Mouse (Mus musculus): ENCODE measurements at regions not wholly inside any gene's neighbourhood (a gene's known extent, or its start where the extent isn't known, plus 50 kb on each side); places are given as distances from the start of the nearest gene placed in this dataset.

- in situ Hi-C loops (cut with MseI, MboI) = loop anchor here in 1 of 2 experiments (5.0 kb wide), 1 partner anchor 248 kb away; no protein-coding TSS in a partner anchor
Observed at GRCm38 (mm10) chr7:68579666-68580065, 169.4 kb downstream of the Arrdc4 start.

GRCm38 (mm10) chr7:68579216-68579615 lies 169.8 kb downstream of the Arrdc4 start:
- in situ Hi-C loops (cut with MseI, MboI) = no loop called here

DNA sequence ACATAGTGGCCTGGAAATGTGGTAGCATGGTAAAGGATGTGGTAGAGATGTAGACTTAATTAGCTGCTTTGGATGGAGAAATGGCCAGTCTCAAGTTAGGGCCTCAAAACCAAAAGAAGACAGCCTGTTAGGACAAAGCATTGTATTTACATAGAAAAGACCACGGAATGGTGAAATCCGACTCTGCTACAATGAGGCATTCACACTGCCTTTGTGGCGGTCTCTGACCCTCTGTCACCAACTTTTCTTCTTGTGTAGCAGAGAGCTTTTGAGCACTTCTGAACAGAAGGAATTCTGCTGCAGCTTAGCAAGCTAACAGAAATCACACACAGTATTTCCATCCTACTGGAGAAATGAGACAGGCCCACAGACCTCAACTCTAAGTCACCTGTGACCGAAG lies 177.7 kb downstream of the Arrdc4 start:
- in situ Hi-C loops (cut with MseI, MboI) = loop anchor here in 1 of 2 experiments (5.0 kb wide), 1 partner anchor 261 kb away; no protein-coding TSS in a partner anchor

DNA sequence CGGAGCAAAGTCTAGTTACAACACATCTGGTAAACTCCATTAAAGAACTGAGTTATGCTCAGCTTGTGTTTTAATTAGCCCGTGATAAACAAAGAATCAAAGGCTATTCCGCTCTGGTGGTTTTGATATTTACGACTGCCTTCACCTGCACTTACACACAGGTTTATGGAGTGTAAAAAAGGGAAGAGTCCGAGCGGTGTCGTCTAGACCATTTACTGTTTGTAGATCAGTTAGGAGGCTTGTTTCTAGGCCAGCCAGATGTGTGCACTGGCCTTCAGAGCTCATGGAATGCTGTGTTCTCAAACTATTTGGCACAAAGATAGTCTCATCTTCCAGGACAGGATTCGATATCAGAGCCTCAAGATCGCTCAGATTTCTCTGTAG lies 180.9 kb downstream of the Arrdc4 start:
- in situ Hi-C loops (cut with MseI, MboI) = no loop called here

DNA sequence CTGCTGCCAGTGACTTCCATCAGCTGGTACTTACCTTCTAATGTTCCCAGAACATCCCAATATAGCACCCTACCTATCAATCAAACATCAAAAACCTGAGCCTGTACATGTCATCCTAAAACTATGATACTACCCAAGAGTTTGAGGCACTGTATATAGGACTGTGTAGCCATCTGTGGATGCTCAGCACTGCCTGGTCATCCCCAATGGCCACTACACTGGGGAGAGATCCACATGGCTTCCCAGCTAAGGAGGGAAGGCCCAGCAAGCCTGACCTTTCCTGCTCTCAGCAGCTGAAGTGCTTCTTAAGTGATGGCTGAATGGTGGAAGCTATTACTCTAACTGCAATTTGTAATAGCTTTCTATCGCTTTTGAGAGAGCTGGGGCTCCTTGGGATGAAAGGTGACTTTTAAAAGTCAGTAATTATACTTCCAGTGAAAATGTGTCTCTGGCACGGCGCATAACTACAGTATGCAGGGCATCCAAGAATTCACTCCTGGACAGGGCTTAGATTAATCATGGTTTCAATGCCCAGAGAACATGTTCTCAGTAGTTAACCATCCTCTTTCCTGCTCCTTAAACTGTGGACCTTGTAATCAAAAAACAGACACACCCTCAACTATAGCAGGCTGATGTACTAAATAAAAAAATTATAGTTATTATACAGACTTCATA lies 181.5 kb downstream of the Arrdc4 start:
- in situ Hi-C loops (cut with MseI, MboI) = no loop called here

GRCm38 (mm10) chr7:68559440-68560343 lies 189.3 kb downstream of the Arrdc4 start:
- in situ Hi-C loops (cut with MseI, MboI) = no loop called here

GRCm38 (mm10) chr7:68550330-68550729 lies 198.7 kb downstream of the Arrdc4 start:
- in situ Hi-C loops (cut with MseI, MboI) = no loop called here

- in situ Hi-C loops (cut with MseI, MboI) = no loop called here
Observed at GRCm38 (mm10) chr7:68548176-68548575, 200.9 kb downstream of the Arrdc4 start.

DNA sequence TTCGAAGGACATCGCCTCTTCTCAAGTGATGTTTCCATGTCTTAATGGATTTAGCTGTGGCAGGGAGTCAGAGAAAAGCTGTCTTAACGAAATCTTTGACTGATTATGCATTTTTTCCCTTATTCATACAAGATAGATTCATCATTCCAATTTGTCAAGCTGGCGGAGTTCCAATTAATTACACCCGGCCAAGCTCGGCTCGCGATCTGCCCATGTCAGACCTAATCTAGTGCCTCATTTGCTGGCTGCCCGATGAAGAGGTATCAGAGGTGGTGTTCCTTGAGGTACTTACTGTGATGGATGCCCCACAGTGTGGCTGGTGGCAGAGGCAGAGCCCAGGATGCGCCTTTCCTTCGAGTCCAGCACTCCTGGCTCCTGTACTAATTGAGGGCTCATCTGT lies 204.9 kb downstream of the Arrdc4 start:
- in situ Hi-C loops (cut with MseI, MboI) = no loop called here

- in situ Hi-C loops (cut with MseI, MboI) = no loop called here
Observed at GRCm38 (mm10) chr7:68509096-68509495, 235.5 kb downstream of the Fam169b start.

DNA sequence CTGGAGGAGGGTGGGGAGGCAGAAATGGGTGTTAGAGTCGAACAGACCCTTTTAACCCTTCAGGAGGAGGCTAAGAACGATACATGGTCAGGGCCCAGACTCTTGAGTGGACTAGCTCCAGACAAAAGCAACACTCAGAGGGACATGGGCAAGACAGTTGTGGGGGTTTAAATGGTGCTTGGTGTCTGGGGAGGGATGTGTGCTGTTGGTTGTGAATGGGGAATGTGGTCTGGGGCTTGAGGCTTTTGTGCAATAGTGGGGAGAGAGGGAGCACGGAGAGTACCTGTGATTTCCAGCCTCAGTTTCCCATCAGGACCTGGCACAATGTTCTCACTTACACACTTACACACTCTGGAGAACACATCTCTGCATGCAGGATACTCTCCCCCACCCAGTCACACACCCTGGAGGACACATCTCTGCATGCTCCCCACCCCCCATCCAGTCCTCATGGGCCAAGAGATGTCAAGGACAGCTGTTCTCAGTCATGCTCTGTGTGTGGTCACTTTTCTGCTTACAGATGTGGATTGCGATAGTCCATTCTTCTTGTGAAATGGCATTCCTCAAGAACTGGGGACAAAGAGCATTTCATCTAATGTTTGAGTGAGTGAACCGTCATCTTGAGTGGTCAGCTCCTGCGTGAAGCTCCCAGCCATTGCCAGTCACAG lies 217.6 kb downstream of the Fam169b start:
- in situ Hi-C loops (cut with MseI, MboI) = no loop called here

- in situ Hi-C loops (cut with MseI, MboI) = no loop called here
Observed at GRCm38 (mm10) chr7:68486676-68487075, 213.0 kb downstream of the Fam169b start.

GRCm38 (mm10) chr7:68482553-68482952 lies 208.9 kb downstream of the Fam169b start:
- in situ Hi-C loops (cut with MseI, MboI) = loop anchor here in 1 of 2 experiments (5.0 kb wide), 1 partner anchor 110 kb away; no protein-coding TSS in a partner anchor

DNA sequence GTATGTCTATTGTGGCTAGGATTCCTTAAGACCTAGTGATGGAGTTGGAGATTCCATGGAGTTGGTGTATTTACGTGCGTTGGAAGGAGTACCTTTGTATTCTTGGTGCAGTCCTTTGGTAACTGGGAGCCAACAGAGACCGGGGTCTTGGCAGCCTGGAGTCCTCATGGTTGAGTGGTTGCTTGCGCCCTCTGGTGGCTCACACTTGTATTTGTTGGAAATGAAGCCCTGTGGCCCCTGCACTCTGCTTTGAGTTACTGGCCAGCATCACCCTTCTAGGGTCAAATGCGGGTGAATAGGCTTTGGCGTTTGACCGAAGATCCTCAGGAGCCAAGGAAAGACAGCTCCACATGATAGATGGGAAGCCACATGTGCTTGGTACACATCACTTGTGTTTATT lies 207.1 kb downstream of the Fam169b start:
- in situ Hi-C loops (cut with MseI, MboI) = loop anchor here in 1 of 2 experiments (5.0 kb wide), 1 partner anchor 108 kb away; no protein-coding TSS in a partner anchor

DNA sequence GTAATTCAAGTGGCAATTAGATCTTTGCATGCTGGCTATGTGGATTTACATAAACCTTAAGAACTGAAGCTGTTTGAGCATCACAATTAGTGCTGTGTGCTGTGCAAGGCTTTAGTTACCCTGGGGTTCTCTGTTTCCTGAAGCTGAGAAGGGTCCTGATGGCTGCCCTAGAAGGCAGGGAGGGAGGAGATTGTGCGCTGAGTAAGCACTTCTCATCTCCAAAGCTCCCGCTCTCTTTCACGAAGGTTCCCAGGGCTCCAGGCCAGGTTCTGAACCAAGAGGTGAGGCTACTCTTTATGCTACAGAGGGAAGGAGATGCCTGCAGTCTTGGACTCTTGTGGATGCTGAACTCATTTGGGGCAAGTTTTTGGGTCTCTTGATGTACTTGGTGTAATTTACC lies 206.7 kb downstream of the Fam169b start:
- in situ Hi-C loops (cut with MseI, MboI) = loop anchor here in 1 of 2 experiments (5.0 kb wide), 1 partner anchor 108 kb away; no protein-coding TSS in a partner anchor

GRCm38 (mm10) chr7:68478044-68478443 lies 204.4 kb downstream of the Fam169b start:
- in situ Hi-C loops (cut with MseI, MboI) = no loop called here

GRCm38 (mm10) chr7:68472800-68473199 lies 199.2 kb downstream of the Fam169b start:
- in situ Hi-C loops (cut with MseI, MboI) = loop anchor here in 1 of 2 experiments (5.0 kb wide), 1 partner anchor 85 kb away; no protein-coding TSS in a partner anchor

GRCm38 (mm10) chr7:68470983-68471382 lies 197.3 kb downstream of the Fam169b start:
- in situ Hi-C loops (cut with MseI, MboI) = loop anchor here in 1 of 2 experiments (5.0 kb wide), 1 partner anchor 84 kb away; no protein-coding TSS in a partner anchor

- in situ Hi-C loops (cut with MseI, MboI) = no loop called here
Observed at GRCm38 (mm10) chr7:68468574-68468973, 194.9 kb downstream of the Fam169b start.

GRCm38 (mm10) chr7:68457842-68458241 lies 184.2 kb downstream of the Fam169b start:
- in situ Hi-C loops (cut with MseI, MboI) = no loop called here

- in situ Hi-C loops (cut with MseI, MboI) = no loop called here
Observed at GRCm38 (mm10) chr7:68455451-68455850, 181.8 kb downstream of the Fam169b start.
